Mouse (Mus musculus) heart, postnatal 4 days (tissue): ENCODE data around the gene Tfb1m. TPM values are rescaled to one million over a fixed set of nuclear protein-coding genes. Genes with fewer than 3 reads are reported as not detected.

Experiments used
- DNase-seq: peaks from one replicate; pipeline ENCODE4 v3.0.0; 2021
- total RNA-seq, 2 experiments: library from RNA; stranded (reverse); gene quantifications; 2 replicates each; pipeline ENCODE4 v1.2.3; 2021

Tfb1m gene
- 1 to 10 TPM; 6.3 to 7.6 TPM for total RNA-seq

- peak; percentile 97 for DNase-seq
These were observed at the start of gene Tfb1m for GRCm38 (mm10) chr17:3557331-3558311. Gene Tfb1m (minus strand): TSS chr17:3557781.

GRCm38 (mm10) chr17:3602954-3603672, 45.5 kb upstream of the Tfb1m start:
- no peak for DNase-seq

GRCm38 (mm10) chr17:3598393-3598792, 40.8 kb upstream of the Tfb1m start:
- DNase-seq = no peak

DNA sequence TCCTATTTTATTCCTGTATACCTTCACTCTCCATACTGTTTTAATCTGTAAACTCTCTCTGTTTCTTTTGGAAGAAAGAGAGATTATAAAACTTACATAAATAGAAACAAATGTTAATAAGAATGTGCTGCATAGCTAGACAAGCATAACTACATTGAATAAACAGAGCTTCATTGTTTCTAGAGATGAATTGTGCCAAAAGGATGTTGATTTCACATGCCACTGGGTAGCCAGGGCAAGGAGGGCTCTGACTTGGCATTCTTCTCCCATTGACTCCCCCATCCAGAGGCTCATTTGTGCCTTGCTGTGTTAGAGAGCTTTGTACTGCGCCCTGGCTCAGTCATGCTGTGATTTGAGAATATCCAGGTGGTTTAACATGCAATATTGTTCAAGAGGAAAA, 40.3 kb upstream of the Tfb1m start:
- no peak for DNase-seq

GRCm38 (mm10) chr17:3597130-3597529, 39.5 kb upstream of the Tfb1m start:
- no peak for DNase-seq

DNA sequence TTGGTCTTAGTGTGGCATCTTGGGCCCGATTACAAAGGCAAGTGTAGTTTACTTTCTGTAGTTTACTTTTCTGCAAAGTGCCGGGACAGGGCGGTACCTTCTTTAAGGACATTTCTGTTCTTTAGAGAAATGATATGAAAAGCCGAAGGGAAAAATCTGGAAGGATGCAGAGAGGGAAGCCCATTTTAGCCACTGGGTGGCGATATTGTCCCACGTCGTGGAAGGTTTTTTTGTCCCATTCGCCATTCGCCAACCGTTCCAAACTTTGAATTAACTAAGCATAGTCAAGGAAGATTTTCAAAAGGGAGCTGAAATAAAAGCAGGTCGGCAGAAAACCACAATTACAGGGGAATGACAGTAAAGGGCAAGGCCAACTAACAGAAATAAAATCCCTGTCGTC, 13.3 kb upstream of the Tfb1m start:
- peak; percentile 82 for DNase-seq

DNA sequence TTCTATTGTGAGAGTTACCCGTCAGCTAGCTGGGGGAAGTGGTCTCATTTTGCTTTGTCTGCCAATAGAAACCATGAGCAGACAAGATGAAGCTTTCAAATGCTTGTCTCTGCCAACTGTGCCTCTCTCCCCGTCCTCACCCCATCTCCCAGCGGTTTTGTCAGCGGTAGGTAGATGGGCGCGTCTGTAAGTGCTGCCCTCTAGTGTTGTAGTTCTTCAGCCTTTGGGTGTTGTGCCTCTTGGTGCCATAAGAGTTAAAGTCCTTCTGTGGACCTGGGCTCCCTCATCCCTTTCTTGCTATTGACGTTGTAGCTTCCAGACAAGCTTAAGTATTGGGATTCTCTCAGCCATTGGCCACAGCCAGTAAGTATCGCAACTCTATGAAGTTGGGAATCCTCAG, 4.8 kb upstream of the Tfb1m start:
- DNase-seq = no peak

DNA sequence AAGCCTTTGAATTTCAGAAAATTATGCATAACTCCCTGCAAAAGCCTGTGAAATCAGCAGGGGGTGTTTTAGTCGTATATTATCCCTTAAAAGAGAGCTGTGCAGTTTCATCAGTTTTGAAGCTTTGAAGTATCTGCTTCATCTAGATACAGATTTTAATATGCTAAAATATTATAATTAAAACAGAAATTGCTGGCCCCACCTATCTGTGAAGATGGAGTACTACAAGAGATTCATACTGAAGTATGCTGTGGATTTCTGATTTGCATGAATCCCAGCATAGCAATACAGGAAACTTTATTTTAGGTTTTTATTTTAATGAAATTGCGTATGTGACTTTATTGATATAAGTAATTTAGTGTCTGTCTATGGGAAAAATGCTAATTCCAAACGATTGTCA, 3.0 kb upstream of the Tfb1m start:
- no peak for DNase-seq

DNA sequence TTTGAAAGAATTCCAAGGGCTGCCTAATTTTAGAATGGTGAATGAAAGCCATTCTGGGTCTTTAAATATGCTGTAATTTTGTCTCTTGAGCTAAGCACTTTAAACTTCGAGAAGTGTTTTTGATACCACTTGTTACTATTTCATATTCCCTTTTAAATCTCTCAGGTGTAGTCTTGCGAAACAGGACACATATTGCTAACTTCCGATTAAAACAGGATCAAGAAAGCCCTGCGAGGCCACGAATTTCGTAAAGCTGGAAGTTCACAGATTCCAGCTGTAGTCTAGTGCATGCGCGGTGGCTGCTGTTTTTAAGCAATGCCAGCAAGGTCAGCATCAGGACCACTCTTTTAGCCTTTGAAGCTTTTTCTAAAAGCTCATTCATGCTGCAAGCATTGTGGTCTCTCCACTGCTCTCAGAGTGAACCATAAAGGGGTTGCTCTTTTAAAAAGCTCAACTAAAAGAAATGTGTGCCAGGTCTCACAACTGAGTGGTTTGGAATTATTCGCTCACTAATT, 832 bp upstream of the Tfb1m start:
- no peak for DNase-seq

DNA sequence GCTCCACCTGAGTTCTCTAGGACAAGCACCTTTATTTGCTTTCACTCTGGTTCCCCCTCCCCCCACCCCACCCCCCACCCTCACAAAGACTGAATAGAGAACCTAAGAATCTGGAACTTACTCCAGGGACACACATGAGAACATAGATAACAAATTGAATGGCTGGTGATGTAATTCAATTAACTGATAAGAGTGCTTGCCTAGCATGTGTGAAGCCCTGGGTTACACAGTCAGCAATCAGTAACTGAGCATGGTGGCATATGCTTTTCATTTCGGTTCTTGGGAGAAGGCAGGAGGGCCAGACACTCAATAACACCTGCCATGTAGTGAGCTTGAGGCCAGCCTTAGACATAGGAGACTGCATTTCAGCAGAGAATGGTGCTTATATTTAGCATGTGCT, 1.3 kb downstream of the Tfb1m start:
- DNase-seq = no peak

DNA sequence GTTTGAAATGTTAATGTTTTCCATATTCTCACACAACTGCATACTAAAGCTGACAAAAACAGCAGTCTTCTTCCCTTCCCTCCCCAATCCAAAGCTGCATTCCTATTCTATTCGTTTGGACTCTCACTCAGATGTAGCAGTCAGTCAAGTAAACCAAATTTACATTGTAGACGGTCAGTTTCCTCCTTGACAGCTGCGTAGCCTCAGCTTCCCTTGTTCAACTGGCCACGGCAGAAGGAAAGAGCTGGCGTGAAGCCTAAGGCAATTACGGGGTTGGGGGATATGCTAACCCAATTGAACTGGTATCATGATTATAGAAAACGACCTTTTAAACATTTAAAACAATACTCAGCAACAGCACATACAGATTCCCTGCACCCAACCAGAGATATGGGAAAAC, 9.9 kb downstream of the Tfb1m start:
- no peak for DNase-seq

DNA sequence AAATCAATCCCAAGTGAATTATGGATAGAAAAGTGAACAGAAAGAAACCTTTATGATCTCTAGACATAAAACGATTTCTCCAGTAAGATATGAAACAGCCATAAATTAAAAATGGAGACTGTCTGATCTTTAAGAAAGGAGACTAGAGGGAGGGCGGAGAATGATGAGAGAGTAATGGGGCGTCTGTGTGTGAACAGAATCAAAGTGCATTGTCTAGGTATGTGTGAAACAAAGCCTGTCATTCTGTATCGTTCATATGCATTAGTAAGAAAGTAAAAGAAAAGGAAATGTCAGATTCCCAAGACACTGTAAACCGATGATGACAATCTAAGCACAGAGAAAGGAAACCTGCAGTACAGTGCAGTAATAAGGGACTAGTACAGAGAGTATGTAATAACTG, 16.5 kb downstream of the Tfb1m start:
- DNase-seq = no peak

DNA sequence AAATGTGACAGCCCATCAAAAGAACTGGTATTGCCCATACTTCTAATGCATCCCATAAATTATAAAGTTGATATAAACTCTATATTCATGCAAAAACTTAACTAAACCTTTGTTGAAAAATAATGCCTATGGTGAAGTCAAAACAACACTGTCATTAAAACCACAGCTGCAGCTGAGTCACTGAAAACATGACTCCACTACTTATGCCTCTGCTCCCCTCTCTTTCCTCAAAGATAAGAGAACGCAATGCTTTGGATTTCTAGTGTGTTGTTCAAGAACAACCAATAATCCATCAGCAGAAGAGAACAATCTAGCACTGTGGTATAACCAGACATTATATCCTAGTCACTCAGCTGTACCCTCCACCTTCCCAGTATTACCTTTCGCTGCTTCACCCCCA, 17.3 kb downstream of the Tfb1m start:
- DNase-seq = no peak

- peak; percentile 20 for DNase-seq
These were observed 24.2 kb downstream of the Tfb1m start for GRCm38 (mm10) chr17:3533425-3533824.

GRCm38 (mm10) chr17:3532254-3532653, 25.3 kb downstream of the Tfb1m start, which contains the start of gene Cldn20:
Gene Cldn20 (plus strand): TSS chr17:3532554.
- DNase-seq = no peak

- no peak for DNase-seq
These were observed 25.9 kb downstream of the Tfb1m start for GRCm38 (mm10) chr17:3531641-3532040.

DNA sequence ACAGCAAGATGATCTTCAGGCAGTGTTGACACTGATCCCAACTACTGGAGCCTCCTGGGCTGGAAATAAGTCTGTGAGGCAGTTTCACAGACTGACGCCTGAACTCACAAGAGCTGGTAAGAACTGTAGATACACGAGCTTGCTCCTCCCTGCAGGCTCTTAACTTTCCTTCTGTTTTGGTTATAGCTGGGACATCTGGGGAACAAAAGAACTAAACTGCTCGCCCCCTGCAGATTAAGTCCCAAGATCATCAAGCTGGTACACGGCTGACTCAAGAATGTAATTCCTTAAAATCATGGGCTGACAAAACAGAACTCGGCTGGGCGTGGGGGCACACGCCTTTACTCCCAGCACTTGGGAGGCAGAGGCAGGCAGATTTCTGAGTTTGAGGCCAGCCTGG, 27.0 kb downstream of the Tfb1m start:
- DNase-seq = no peak

DNA sequence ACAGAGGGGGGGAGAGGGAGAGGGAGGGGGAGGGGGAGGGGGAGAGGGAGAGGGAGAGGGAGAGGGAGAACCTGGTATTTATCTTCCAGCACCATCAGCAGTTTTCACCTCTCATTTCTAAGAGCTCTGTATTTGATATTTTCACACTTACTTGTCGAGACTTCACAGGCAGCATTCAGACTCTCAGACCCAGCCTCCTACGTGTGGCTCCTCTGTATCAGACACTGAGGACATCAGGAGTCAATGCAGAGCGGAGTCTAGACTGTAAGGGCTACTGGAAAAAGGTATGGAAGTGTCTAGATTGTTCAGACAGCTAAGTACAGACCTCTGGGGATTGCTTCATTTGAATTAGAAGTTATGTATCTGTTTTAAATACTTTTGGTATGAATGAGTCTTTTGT, 28.1 kb downstream of the Tfb1m start:
- DNase-seq = no peak

- no peak for DNase-seq
These were observed 29.6 kb downstream of the Tfb1m start for GRCm38 (mm10) chr17:3527841-3528471.

DNA sequence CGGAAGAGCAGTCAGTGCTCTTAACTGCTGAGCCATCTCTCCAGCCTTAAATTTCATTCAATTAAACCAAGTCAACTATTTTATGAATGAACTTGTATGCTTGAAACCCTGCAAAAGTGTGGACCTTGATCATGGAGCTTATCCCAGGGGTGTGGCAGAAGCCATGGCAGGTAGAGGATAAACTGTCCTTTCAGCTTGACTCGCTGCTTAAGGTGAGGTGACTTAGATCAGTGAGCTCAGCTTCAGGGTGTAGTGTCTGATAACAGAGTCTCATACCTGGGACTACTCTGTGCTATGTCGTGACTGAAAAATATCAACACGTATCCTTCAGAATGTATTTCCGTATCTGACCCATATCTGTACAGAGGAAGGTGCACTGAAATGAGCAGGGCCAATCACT, 37.2 kb downstream of the Tfb1m start:
- DNase-seq = no peak

- DNase-seq = no peak
These were observed 41.2 kb downstream of the Tfb1m start for GRCm38 (mm10) chr17:3516406-3516805.

DNA sequence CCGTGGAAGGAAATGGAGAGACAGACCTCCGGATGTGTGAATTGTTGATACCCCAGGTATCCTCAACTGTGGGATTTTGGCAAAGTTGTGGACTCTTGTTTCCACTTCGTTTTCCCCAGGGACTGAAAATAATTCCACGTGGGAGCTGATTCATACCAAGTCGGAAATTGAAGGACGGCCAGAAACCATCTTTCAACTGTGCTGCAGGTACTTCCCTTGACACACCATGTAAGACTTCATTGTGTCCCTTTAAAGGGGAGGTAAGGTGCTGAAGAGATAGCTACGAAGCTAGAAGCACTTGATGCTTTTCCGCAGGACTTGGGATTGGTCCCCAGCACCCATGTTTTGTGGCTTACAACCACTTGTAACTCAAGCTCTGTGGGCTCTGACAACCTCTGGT, 41.7 kb downstream of the Tfb1m start:
- DNase-seq = no peak

DNA sequence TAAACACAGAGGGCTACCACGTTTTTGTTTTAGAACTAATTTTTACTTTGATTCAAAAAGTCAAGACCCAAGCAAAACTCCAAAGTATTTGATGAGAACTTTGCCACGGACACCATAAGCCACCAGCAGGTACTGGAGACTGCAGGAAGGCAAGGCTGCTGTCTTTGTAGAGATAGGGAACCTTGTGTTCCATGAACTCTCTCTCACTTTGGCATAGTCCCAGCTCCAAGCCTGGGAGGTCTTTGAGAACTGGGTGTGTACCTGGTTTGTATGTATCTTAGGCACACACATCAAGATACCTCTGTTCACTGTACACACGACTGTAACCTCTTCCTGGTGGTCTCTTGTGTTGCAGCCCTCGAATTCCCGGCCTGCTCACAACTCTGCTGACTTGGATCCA, 43.3 kb downstream of the Tfb1m start:
- no peak for DNase-seq
